25 mouse cellular contexts compared by ENCODE assay signal in genomic region chr13:23972271-23972670, GRCm38 (mm10). TPM values are rescaled to one million over a fixed set of nuclear protein-coding genes. Genes with fewer than 3 reads are reported as not detected.
DNase-seq lines count a peak whose midpoint lies in the region; ATAC-seq and TF ChIP-seq lines count a peak whose summit lies in the region.
"Had no signal": no experiment of that assay in that cellular context is flagged by ENCODE, and none has a peak within 500 bp of the region (broad histone marks: within the 10 kb centered on the region; RNA-seq: fewer than 3 reads in every experiment).

No protein-coding gene starts in this region.

- H3K4me2 ChIP-seq in liver, postnatal 0 days (ENCODE audit: low read depth, low read length) = no peak overlapping the region
- H3K4me2 ChIP-seq in midbrain, embryonic 15.5 days = no peak overlapping the region
- H3K4me2 ChIP-seq: embryonic facial prominence, embryonic 12.5 days; forebrain, embryonic 12.5 days; heart, embryonic 15.5 days; hindbrain, embryonic 14.5 days had no signal

- no peaks in the 10 kb centered on the region for H3K4me1 ChIP-seq in liver, adult 2 months (ENCODE audit: control insufficient read depth, insufficient read depth, low read length)
- no peaks in the 10 kb centered on the region for H3K4me1 ChIP-seq in liver, postnatal 0 days (ENCODE audit: insufficient read depth)
- H3K4me1 ChIP-seq in midbrain, embryonic 15.5 days = 0 out of 2 replicates have a peak, but pooled peaks cover 2% of the 10 kb centered on the region
- H3K4me1 ChIP-seq in midbrain, embryonic 10.5 days = no peaks in the 10 kb centered on the region
- H3K4me1 ChIP-seq: embryonic facial prominence, embryonic 12.5 days; forebrain, embryonic 12.5 days; heart, embryonic 10.5 days; heart, embryonic 15.5 days; hindbrain, embryonic 10.5 days had no signal

- no peak overlapping the region for H3K9ac ChIP-seq in liver, adult 2 months (ENCODE audit: low read depth, low read length)
- H3K9ac ChIP-seq in liver, postnatal 0 days (replicated peaks) = no peak overlapping the region
- no peak overlapping the region for H3K9ac ChIP-seq in midbrain, embryonic 15.5 days
- H3K9ac ChIP-seq: embryonic facial prominence, embryonic 12.5 days; forebrain, embryonic 12.5 days; heart, embryonic 15.5 days; hindbrain, embryonic 14.5 days had no signal

- H3K36me3 ChIP-seq in liver, adult 2 months (ENCODE audit: control insufficient read depth, insufficient read depth, low read length) = no peaks in the 10 kb centered on the region
- no peaks in the 10 kb centered on the region for H3K36me3 ChIP-seq in liver, postnatal 0 days (replicated peaks; ENCODE audit: insufficient read depth, low read length)
- H3K36me3 ChIP-seq in midbrain, embryonic 15.5 days (replicated peaks) = no peaks in the 10 kb centered on the region
- H3K36me3 ChIP-seq in midbrain, embryonic 10.5 days = no peaks in the 10 kb centered on the region
- H3K36me3 ChIP-seq: embryonic facial prominence, embryonic 12.5 days; forebrain, embryonic 12.5 days; heart, embryonic 10.5 days; heart, embryonic 15.5 days; hindbrain, embryonic 10.5 days had no signal

- no peak overlapping the region for H3K4me3 ChIP-seq in liver, adult 2 months (ENCODE audit: insufficient read depth, low read depth, low read length)
- no peak overlapping the region for H3K4me3 ChIP-seq in liver, postnatal 0 days (ENCODE audit: low read depth, low read length)
- no peak overlapping the region for H3K4me3 ChIP-seq in midbrain, embryonic 15.5 days
- H3K4me3 ChIP-seq in midbrain, embryonic 10.5 days = no peak overlapping the region
- H3K4me3 ChIP-seq: embryonic facial prominence, embryonic 12.5 days; forebrain, embryonic 12.5 days; gastrocnemius, adult 2 months; heart, embryonic 10.5 days; heart, embryonic 15.5 days; hindbrain, embryonic 10.5 days had no signal

- WGBS in liver, adult 2 months = 71% methylated on average over 5 of the region's 5 CpGs
- 63% methylated on average over 5 of the region's 5 CpGs for WGBS in liver, postnatal 0 days (ENCODE audit: insufficient replicate concordance)
- WGBS in midbrain, embryonic 15.5 days = 68% methylated on average over 5 of the region's 5 CpGs
- WGBS in midbrain, embryonic 10.5 days = 73% methylated on average over 5 of the region's 5 CpGs

- no peak overlapping the region for H3K27ac ChIP-seq in liver, adult 2 months (replicated peaks; ENCODE audit: insufficient read depth, low read depth, low read length)
- H3K27ac ChIP-seq in liver, postnatal 0 days (ENCODE audit: low read depth) = no peak overlapping the region
- 0 out of 2 replicates have a peak overlapping the region, but pooled peaks have one; percentile 8 for H3K27ac ChIP-seq in midbrain, embryonic 15.5 days
- H3K27ac ChIP-seq in midbrain, embryonic 10.5 days (replicated peaks) = no peak overlapping the region
- H3K27ac ChIP-seq: embryonic facial prominence, embryonic 12.5 days; forebrain, embryonic 12.5 days; gastrocnemius, adult 2 months; heart, embryonic 10.5 days; heart, embryonic 15.5 days; hindbrain, embryonic 10.5 days; hindbrain, embryonic 14.5 days had no signal

- TF ChIP-seq EP300 in liver, postnatal 0 days (IDR thresholded peaks at IDR 0.05; ENCODE audit: low read depth) = no peak

- H3K9me3 ChIP-seq in liver, postnatal 0 days (ENCODE audit: low read length) = no peaks in the 10 kb centered on the region
- no peaks in the 10 kb centered on the region for H3K9me3 ChIP-seq in midbrain, embryonic 15.5 days
- H3K9me3 ChIP-seq in midbrain, embryonic 10.5 days (replicated peaks) = no peaks in the 10 kb centered on the region
- H3K9me3 ChIP-seq: embryonic facial prominence, embryonic 12.5 days; forebrain, embryonic 12.5 days; heart, embryonic 10.5 days; heart, embryonic 15.5 days; hindbrain, embryonic 10.5 days had no signal

- no peak for TF ChIP-seq POLR2A in liver, adult 2 months (IDR thresholded peaks at IDR 0.05; ENCODE audit: extremely low read depth, insufficient read depth, low read length)

- no peak for DNase-seq in frontal cortex, postnatal 25 days (ENCODE audit: low spot score in 2 of 2)
- peak; percentile 3 for DNase-seq in liver, adult 2 months (ENCODE audit: extremely low read depth, low read depth, low spot score)
- no peak for DNase-seq in liver, postnatal 0 days
- no peak for DNase-seq in midbrain, embryonic 10.5 days (ENCODE audit: low spot score)
- no peak for DNase-seq in cerebellum, adult 9-10 months
- DNase-seq: adrenal gland, adult 8-10 months; adrenal gland, postnatal 36 days; cerebellum, adult 2 months; cerebellum, postnatal 14 days; embryo, embryonic 11 days; gastrocnemius, adult 2 months; gastrocnemius, postnatal 25 days had no signal

- TF ChIP-seq CTCF in liver, adult 2 months (IDR thresholded peaks at IDR 0.05; ENCODE audit: low read depth, low read length) = no peak
- no peak for TF ChIP-seq CTCF in liver, postnatal 0 days (IDR thresholded peaks at IDR 0.05; ENCODE audit: low read depth)

- no peaks in the 10 kb centered on the region for H3K79me2 ChIP-seq in liver, adult 2 months (ENCODE audit: control insufficient read depth, insufficient read depth, low read length)

- no peaks in the 10 kb centered on the region for H3K27me3 ChIP-seq in liver, adult 2 months (ENCODE audit: control insufficient read depth, insufficient read depth, low read length)
- no peaks in the 10 kb centered on the region for H3K27me3 ChIP-seq in liver, postnatal 0 days (ENCODE audit: insufficient read depth, low read length)
- no peaks in the 10 kb centered on the region for H3K27me3 ChIP-seq in midbrain, embryonic 15.5 days (replicated peaks)
- H3K27me3 ChIP-seq in midbrain, embryonic 10.5 days (ENCODE audit: low read depth, poor library complexity, severe bottlenecking) = no peaks in the 10 kb centered on the region
- H3K27me3 ChIP-seq: CH12.LX; embryonic facial prominence, embryonic 12.5 days; forebrain, embryonic 12.5 days; heart, embryonic 15.5 days had no signal

- 0 out of 2 replicates have a peak, but pooled peaks have one; percentile 13 for ATAC-seq in frontal cortex, adult (ENCODE audit: low TSS enrichment)
- ATAC-seq in liver, postnatal 0 days = no peak
- ATAC-seq in midbrain, embryonic 15.5 days (replicated peaks) = no peak

RNA-seq across cellular contexts. Expression of gene Scgn, which starts 18.7 kb away (rescaled TPM):
- total RNA-seq in liver, adult 2 months (2014; rRNA removed) = not detected in 2 replicates
- not detected in 2 replicates for polyA plus RNA-seq in liver, adult 2 months (2012; rRNA removed)
- polyA plus RNA-seq in liver, postnatal 0 days (2015; fragmentation: Nextera tagmentation; extraction: Ambion mirVana) = not detected in 2 replicates
- polyA plus RNA-seq in midbrain, embryonic 15.5 days (2015; fragmentation: Nextera tagmentation; extraction: Ambion mirVana) = 1.1 and 1.5 TPM in 2 replicates
- polyA plus RNA-seq in midbrain, embryonic 10.5 days (2016; fragmentation: Nextera tagmentation; extraction: Ambion mirVana) = 0.21 and 0.27 TPM in 2 replicates
- total RNA-seq: CH12.LX; common myeloid progenitor, adult 5-6 weeks; gastrocnemius, adult 2 months; gastrocnemius, postnatal 25 days; granulocyte monocyte progenitor cell, adult 5-6 weeks; heart, postnatal 25 days had no signal
- polyA plus RNA-seq: heart, embryonic 15.5 days; hindbrain, embryonic 10.5 days had no signal

RNA-seq across cellular contexts. Expression of gene Hist1h2aa, which starts 38.0 kb away (rescaled TPM):
- total RNA-seq in liver, adult 2 months (2014; rRNA removed) = not detected in 2 replicates
- polyA plus RNA-seq in liver, adult 2 months (2012; rRNA removed) = not detected in 2 replicates
- polyA plus RNA-seq in liver, postnatal 0 days (2015; fragmentation: Nextera tagmentation; extraction: Ambion mirVana) = not detected in 2 replicates
- not detected in 2 replicates for polyA plus RNA-seq in midbrain, embryonic 15.5 days (2015; fragmentation: Nextera tagmentation; extraction: Ambion mirVana)
- not detected in 2 replicates for polyA plus RNA-seq in midbrain, embryonic 10.5 days (2016; fragmentation: Nextera tagmentation; extraction: Ambion mirVana)
- total RNA-seq: adrenal gland, adult 8-10 months; adrenal gland, postnatal 36 days; CH12.LX; common myeloid progenitor, adult 5-6 weeks; gastrocnemius, adult 2 months; gastrocnemius, postnatal 25 days; granulocyte monocyte progenitor cell, adult 5-6 weeks; heart, postnatal 25 days had no signal
- polyA plus RNA-seq: cerebellum, adult 2 months; embryonic facial prominence, embryonic 12.5 days; forebrain, embryonic 12.5 days; forebrain, embryonic 16.5 days; heart, embryonic 10.5 days; heart, embryonic 15.5 days; hindbrain, embryonic 10.5 days; hindbrain, embryonic 14.5 days had no signal

RNA-seq across cellular contexts. Expression of gene Hist1h2ba, which starts 38.3 kb away (rescaled TPM):
- total RNA-seq in liver, adult 2 months (2014; rRNA removed) = not detected in 2 replicates
- not detected in 2 replicates for polyA plus RNA-seq in liver, adult 2 months (2012; rRNA removed)
- not detected in 2 replicates for polyA plus RNA-seq in liver, postnatal 0 days (2015; fragmentation: Nextera tagmentation; extraction: Ambion mirVana)
- polyA plus RNA-seq in midbrain, embryonic 15.5 days (2015; fragmentation: Nextera tagmentation; extraction: Ambion mirVana) = not detected in 2 replicates
- polyA plus RNA-seq in midbrain, embryonic 10.5 days (2016; fragmentation: Nextera tagmentation; extraction: Ambion mirVana) = not detected in 2 replicates
- total RNA-seq: adrenal gland, adult 8-10 months; adrenal gland, postnatal 36 days; CH12.LX; common myeloid progenitor, adult 5-6 weeks; gastrocnemius, adult 2 months; gastrocnemius, postnatal 25 days; granulocyte monocyte progenitor cell, adult 5-6 weeks; heart, postnatal 25 days had no signal
- polyA plus RNA-seq: cerebellum, adult 2 months; embryonic facial prominence, embryonic 12.5 days; forebrain, embryonic 12.5 days; forebrain, embryonic 16.5 days; heart, embryonic 10.5 days; heart, embryonic 15.5 days; hindbrain, embryonic 10.5 days; hindbrain, embryonic 14.5 days had no signal

RNA-seq across cellular contexts. Expression of gene Slc17a4, which starts 57.5 kb away (rescaled TPM):
- 22.4 and 27.4 TPM in 2 replicates for total RNA-seq in liver, adult 2 months (2014; rRNA removed)
- polyA plus RNA-seq in liver, adult 2 months (2012; rRNA removed) = 52.0 and 60.3 TPM in 2 replicates
- 1.1 and 2.0 TPM in 2 replicates for polyA plus RNA-seq in liver, postnatal 0 days (2015; fragmentation: Nextera tagmentation; extraction: Ambion mirVana)
- not detected in 2 replicates for polyA plus RNA-seq in midbrain, embryonic 15.5 days (2015; fragmentation: Nextera tagmentation; extraction: Ambion mirVana)
- not detected in 2 replicates for polyA plus RNA-seq in midbrain, embryonic 10.5 days (2016; fragmentation: Nextera tagmentation; extraction: Ambion mirVana)
- total RNA-seq: gastrocnemius, adult 2 months; gastrocnemius, postnatal 25 days; granulocyte monocyte progenitor cell, adult 5-6 weeks; heart, postnatal 25 days had no signal
- polyA plus RNA-seq: cerebellum, adult 2 months; embryonic facial prominence, embryonic 12.5 days; forebrain, embryonic 12.5 days; forebrain, embryonic 16.5 days; heart, embryonic 10.5 days; heart, embryonic 15.5 days; hindbrain, embryonic 10.5 days; hindbrain, embryonic 14.5 days had no signal
